Mouse (Mus musculus) lung, postnatal 0 days (tissue): Measurements from ENCODE around the gene Trib2. TPM values are rescaled to one million over a fixed set of nuclear protein-coding genes. Genes with fewer than 3 reads are reported as not detected.

ENCODE experiments used
- ATAC-seq: fragments of 200-750 bp; cut with Nextera tagmentation; 2 replicates; pipeline ENCODE4 v1.8.0; 2017; ENCODE audit warnings: moderate library complexity
- DNase-seq: peaks from one replicate; pipeline ENCODE4 v3.0.0-alpha.2; 2016; ENCODE audit warnings: low spot score
- H3K27ac ChIP-seq: fragments of 300-500 bp; sonication (generic); 2 replicates; pipeline ENCODE4 v1.5.1; 2014; ENCODE audit warnings: antibody characterized with exemption, mild to moderate bottlenecking, low read length, mixed read lengths
- H3K27me3 ChIP-seq: fragments of 300-500 bp; sonication (generic); replicated peaks from 2 replicates; pipeline ENCODE4 v1.6.1; 2014; ENCODE audit warnings: low read length, mixed read lengths; ENCODE audit not compliant: insufficient read depth
- H3K36me3 ChIP-seq: fragments of 300-500 bp; sonication (generic); 2 replicates; pipeline ENCODE4 v1.6.1; 2014; ENCODE audit warnings: low read length, mixed read lengths; ENCODE audit not compliant: insufficient read depth
- H3K4me1 ChIP-seq: fragments of 300-500 bp; sonication (generic); 2 replicates; pipeline ENCODE4 v1.6.1; 2014; ENCODE audit warnings: antibody characterized with exemption, low read depth, low read length, mixed read lengths; ENCODE audit not compliant: insufficient read depth
- H3K4me2 ChIP-seq: fragments of 300-500 bp; sonication (generic); replicated peaks from 2 replicates; pipeline ENCODE4 v1.6.1; 2014; ENCODE audit warnings: low read depth, mild to moderate bottlenecking, low read length, moderate library complexity, mixed read lengths
- H3K4me3 ChIP-seq: fragments of 300-500 bp; sonication (generic); 2 replicates; pipeline ENCODE4 v1.5.1; 2014; ENCODE audit warnings: low read depth, low read length
- H3K9ac ChIP-seq: fragments of 300-500 bp; sonication (generic); replicated peaks from 2 replicates; pipeline ENCODE4 v1.6.1; 2014; ENCODE audit warnings: low read depth, mild to moderate bottlenecking
- H3K9me3 ChIP-seq: fragments of 300-500 bp; sonication (generic); 2 replicates; pipeline ENCODE4 v1.6.1; 2016; ENCODE audit warnings: low read length, mixed read lengths
- CTCF ChIP-seq: IDR thresholded peaks from 2 replicates; pipeline ENCODE4 v1.5.1; 2016; ENCODE audit warnings: antibody characterized with exemption, mild to moderate bottlenecking
- EP300 ChIP-seq: IDR thresholded peaks from 2 replicates; pipeline ENCODE4 v1.6.1; 2016; ENCODE audit warnings: antibody characterized with exemption, mild to moderate bottlenecking, control low read depth
- WGBS: fragments of 180-500 bp; shearing (Covaris S2); extraction: QIAGEN DNeasy Blood & Tissue Kit; methylation state at CpG from one replicate; pipeline ENCODE4 v1.1.7; 2014; 5-methylcytosine and 5-hydroxymethylcytosine counted together
- polyA plus RNA-seq: library from polyadenylated mRNA; unstranded; fragments of >200 nt; fragmentation: Nextera tagmentation; extraction: Ambion mirVana; gene quantifications from 2 replicates; pipeline ENCODE4 v1.2.1, GENCODE M21; 2015

Gene Trib2
- polyA plus RNA-seq, 1 experiment from 2014 or later, result 36.4 TPM

GRCm38 (mm10) chr12:15849861-15850294 is 33.2 kb upstream of the Trib2 start:
- 18% methylated on average over 3 of the region's 3 CpGs for WGBS
- Histone ChIP-seq H3K36me3 (no peaks in the 10 kb centered on the region), H3K27me3 (no peaks in the 10 kb centered on the region), H3K4me2 (no peak overlapping the region), H3K4me1 (peaks cover 5% of the 10 kb centered on the region; the same call in 1 of the 2 replicates), H3K27ac (peak overlapping the region; percentile 6; the same call in 1 of the 2 replicates), H3K9me3 (no peaks in the 10 kb centered on the region), H3K4me3 (no peak overlapping the region), H3K9ac (no peak overlapping the region)
- TF ChIP-seq CTCF (no peak), EP300 (no peak)
- ATAC-seq (peak; percentile 34; the same call in 1 of the 2 replicates), DNase-seq (peak; percentile 62)

DNA sequence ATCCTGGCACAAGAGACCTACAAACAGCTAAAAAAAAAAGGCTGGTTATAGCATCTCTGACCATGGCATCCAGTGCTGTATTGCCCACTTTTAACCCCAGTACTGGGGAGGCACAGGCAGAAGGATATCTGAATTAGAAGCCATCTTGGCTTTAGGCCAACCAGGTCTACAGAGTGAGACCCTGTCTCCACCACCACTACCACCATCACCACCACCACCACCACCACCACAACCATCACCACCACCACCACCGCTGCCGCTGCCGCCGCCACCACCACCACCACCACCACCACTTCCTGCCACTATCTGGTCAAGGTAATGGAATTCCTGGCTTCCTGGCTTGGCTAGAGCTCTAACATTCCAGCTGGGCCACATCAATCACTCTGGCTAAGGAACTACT is 31.7 kb upstream of the Trib2 start:
- Histone ChIP-seq H3K4me3 (no peak overlapping the region), H3K4me1 (peaks cover 5% of the 10 kb centered on the region; the same call in 1 of the 2 replicates), H3K36me3 (no peaks in the 10 kb centered on the region), H3K9me3 (no peaks in the 10 kb centered on the region), H3K27ac (no peak overlapping the region), H3K9ac (no peak overlapping the region), H3K4me2 (no peak overlapping the region), H3K27me3 (no peaks in the 10 kb centered on the region)
- ATAC-seq, result no peak
- DNase-seq, result no peak
- WGBS, result 81% methylated on average over 4 of the region's 4 CpGs
- TF ChIP-seq CTCF (no peak), EP300 (no peak)

DNA sequence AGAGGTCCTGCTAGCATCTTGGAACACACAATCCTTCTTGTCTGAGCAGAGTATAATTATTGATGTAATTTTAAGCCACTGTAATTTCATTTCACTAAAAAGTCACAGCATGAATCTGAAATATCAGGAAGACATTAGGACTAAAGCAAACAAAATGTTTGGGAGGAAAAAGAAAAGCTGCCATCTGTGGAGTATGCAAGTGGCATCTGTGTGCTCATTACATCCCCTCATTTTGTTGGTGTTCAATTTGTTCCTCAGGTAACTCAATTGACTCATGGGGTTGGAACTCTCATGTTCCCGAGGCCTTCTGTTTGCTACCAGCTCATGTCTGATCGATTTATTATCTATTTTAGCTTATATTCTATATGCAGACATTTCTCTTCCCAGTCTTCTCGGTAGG is 28.0 kb upstream of the Trib2 start:
- ATAC-seq (no peak), DNase-seq (no peak)
- no peak for TF ChIP-seq EP300
- no peak for TF ChIP-seq CTCF
- Histone ChIP-seq H3K9ac (no peak overlapping the region), H3K4me3 (no peak overlapping the region), H3K4me2 (no peak overlapping the region), H3K9me3 (no peaks in the 10 kb centered on the region), H3K27me3 (no peaks in the 10 kb centered on the region), H3K27ac (no peak overlapping the region), H3K36me3 (no peaks in the 10 kb centered on the region), H3K4me1 (no peaks in the 10 kb centered on the region)
- WGBS, result 66% methylated on average over 3 of the region's 3 CpGs

GRCm38 (mm10) chr12:15840864-15841557 is 24.3 kb upstream of the Trib2 start:
- Histone ChIP-seq H3K9me3 (no peaks in the 10 kb centered on the region), H3K4me1 (no peaks in the 10 kb centered on the region), H3K27ac (no peak overlapping the region), H3K4me3 (no peak overlapping the region), H3K36me3 (no peaks in the 10 kb centered on the region), H3K4me2 (no peak overlapping the region), H3K27me3 (no peaks in the 10 kb centered on the region), H3K9ac (no peak overlapping the region)
- ATAC-seq (no peak), DNase-seq (no peak)
- TF ChIP-seq EP300 (no peak), CTCF (no peak)
- 83% methylated on average over 12 of the region's 12 CpGs for WGBS

DNA sequence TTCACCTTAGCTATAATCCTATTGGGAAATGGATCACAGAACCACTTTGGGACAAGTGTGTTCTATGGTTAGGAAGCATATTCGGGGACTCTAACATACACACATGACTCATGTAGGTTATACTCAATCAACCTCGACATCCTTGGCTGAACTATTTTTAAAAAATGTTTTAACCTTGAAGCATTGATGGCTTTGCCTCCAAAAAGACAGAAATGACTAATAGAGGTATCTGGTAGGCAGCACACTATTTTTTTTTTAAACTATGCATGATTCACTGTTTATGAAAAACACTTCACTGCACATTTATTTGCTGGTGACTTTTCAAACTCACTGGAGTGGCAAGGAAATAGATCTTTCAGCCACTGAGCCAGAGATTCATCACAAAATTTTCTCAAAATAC is 21.5 kb upstream of the Trib2 start:
- H3K27me3 ChIP-seq, result no peaks in the 10 kb centered on the region
- H3K9me3 ChIP-seq, result no peaks in the 10 kb centered on the region
- H3K4me2 ChIP-seq, result no peak overlapping the region
- H3K36me3 ChIP-seq, result no peaks in the 10 kb centered on the region
- WGBS, result 85% methylated on average over 2 of the region's 2 CpGs
- H3K9ac ChIP-seq, result no peak overlapping the region
- ATAC-seq (no peak), DNase-seq (no peak)
- no peaks in the 10 kb centered on the region for H3K4me1 ChIP-seq
- no peak overlapping the region for H3K4me3 ChIP-seq
- no peak for TF ChIP-seq EP300
- no peak for TF ChIP-seq CTCF
- no peak overlapping the region for H3K27ac ChIP-seq

DNA sequence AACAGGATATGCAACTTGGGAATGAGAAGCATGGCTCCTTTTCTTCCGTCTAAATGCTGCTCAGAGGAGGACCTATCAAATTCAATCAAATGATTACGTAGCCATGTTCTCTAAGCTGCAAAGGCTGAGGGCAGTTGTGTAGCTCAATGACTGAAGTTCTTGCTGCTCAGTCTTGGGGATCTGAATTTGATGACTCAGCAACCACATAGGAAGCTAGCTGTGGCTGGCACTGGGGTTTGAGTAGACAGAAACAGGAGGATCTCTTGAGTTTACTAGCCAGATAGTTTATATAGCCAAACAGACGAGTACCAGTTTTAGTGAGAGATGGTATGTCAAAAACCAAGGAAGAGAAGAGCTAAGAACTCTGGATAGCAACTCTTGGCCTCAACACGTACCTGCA is 20.8 kb upstream of the Trib2 start:
- Histone ChIP-seq H3K27me3 (no peaks in the 10 kb centered on the region), H3K4me3 (no peak overlapping the region), H3K4me2 (no peak overlapping the region), H3K27ac (no peak overlapping the region), H3K9ac (no peak overlapping the region), H3K9me3 (no peaks in the 10 kb centered on the region), H3K4me1 (no peaks in the 10 kb centered on the region), H3K36me3 (no peaks in the 10 kb centered on the region)
- TF ChIP-seq CTCF (no peak), EP300 (no peak)
- WGBS, result 84% methylated on average over 4 of the region's 4 CpGs
- DNase-seq (no peak), ATAC-seq (no peak)

- ATAC-seq, result no peak
- Histone ChIP-seq H3K4me2 (no peak overlapping the region), H3K9ac (no peak overlapping the region), H3K4me1 (no peaks in the 10 kb centered on the region), H3K4me3 (no peak overlapping the region), H3K36me3 (no peaks in the 10 kb centered on the region), H3K27ac (no peak overlapping the region), H3K27me3 (no peaks in the 10 kb centered on the region), H3K9me3 (no peaks in the 10 kb centered on the region)
- DNase-seq, result no peak
- no peak for TF ChIP-seq EP300
- 90% methylated on average over 7 of the region's 7 CpGs for WGBS
Measured at GRCm38 (mm10) chr12:15832674-15833052, 15.9 kb upstream of the Trib2 start.
